Mouse (Mus musculus): Measurements from ENCODE around the gene Krt14. TPM values are rescaled to one million over a fixed set of nuclear protein-coding genes. Genes with fewer than 3 reads are reported as not detected.

Gene Krt14
- total and polyA plus RNA-seq, 3 experiments: not detected

- Histone ChIP-seq H3K36me3 (ENCODE audit: control insufficient read depth in 1 of 2, insufficient read depth in 2 of 2, low read length in 2 of 2) (no peaks in the 10 kb centered on the region), H3K79me2 (ENCODE audit: control insufficient read depth, insufficient read depth, low read length, poor library complexity) (no peaks in the 10 kb centered on the region), H3K9ac (ENCODE audit: control insufficient read depth, low read depth, low read length, poor library complexity, severe bottlenecking) (no peak within 1 kb of the TSS), H3K27ac (ENCODE audit: control insufficient read depth, low read depth, low read length) (no peak within 1 kb of the TSS), H3K9me3 (replicated peaks; ENCODE audit: insufficient read depth, low read length) (no peaks in the 10 kb centered on the region), H3K27me3 (ENCODE audit: control insufficient read depth in 1 of 2, insufficient read depth in 2 of 2, low read length in 2 of 2) (no peaks in the 10 kb centered on the region), H3K4me3 (ENCODE audit: control insufficient read depth in 1 of 2, insufficient read depth in 1 of 2, low read depth in 2 of 2, low read length in 2 of 2) (no peak within 1 kb of the TSS), H3K4me1 (ENCODE audit: control insufficient read depth in 1 of 2, insufficient read depth in 2 of 2, low read length in 2 of 2) (no peaks in the 10 kb centered on the region)
- no peak for DNase-seq (ENCODE audit: low read depth, low spot score)
- no peak for TF ChIP-seq TBP (IDR thresholded peaks at IDR 0.05; ENCODE audit: low read depth, low read length)
- TF ChIP-seq UBTF (IDR thresholded peaks at IDR 0.05; ENCODE audit: borderline replicate concordance, insufficient read depth, low read depth, low read length): no peak
- TF ChIP-seq POLR2A (IDR thresholded peaks at IDR 0.05; ENCODE audit: control insufficient read depth in 1 of 2, insufficient read depth in 1 of 2, low read depth in 1 of 2, low read length in 2 of 2, poor library complexity in 1 of 2): no peak
- no peak for TF ChIP-seq CTCF (IDR thresholded peaks at IDR 0.05 in 2 of 3, conservative IDR thresholded peaks at IDR 0.05 in 1 of 3; ENCODE audit: control insufficient read depth in 1 of 3, insufficient read depth in 1 of 3, low read depth in 2 of 3, low read length in 3 of 3, poor library complexity in 1 of 3, severe bottlenecking in 1 of 3)
- TF ChIP-seq RCOR1 (IDR thresholded peaks at IDR 0.05; ENCODE audit: low read depth, low read length): no peak
- no peak for TF ChIP-seq ZC3H11A (IDR thresholded peaks at IDR 0.05; ENCODE audit: low read depth, low read length)
- TF ChIP-seq NRF1 (IDR thresholded peaks at IDR 0.05; ENCODE audit: insufficient read depth, low read depth, low read length, poor library complexity, severe bottlenecking): no peak
- TF ChIP-seq POLR2AphosphoS2 (IDR thresholded peaks at IDR 0.05; ENCODE audit: low read length): no peak
These were observed 14.4 kb downstream of the Krt14 start, which contains the start of gene Krt9 for GRCm38 (mm10) chr11:100192992-100193391. TSS of gene Krt9 (minus strand) at chr11:100193246.

GRCm38 (mm10) chr11:100191820-100192219 is 15.5 kb downstream of the Krt14 start:
- DNase-seq (ENCODE audit: low read depth, low spot score): no peak
- Histone ChIP-seq H3K27me3 (ENCODE audit: control insufficient read depth in 1 of 2, insufficient read depth in 2 of 2, low read length in 2 of 2) (no peaks in the 10 kb centered on the region), H3K4me3 (ENCODE audit: control insufficient read depth in 1 of 2, insufficient read depth in 1 of 2, low read depth in 2 of 2, low read length in 2 of 2) (no peak overlapping the region), H3K9me3 (replicated peaks; ENCODE audit: insufficient read depth, low read length) (no peaks in the 10 kb centered on the region), H3K9ac (ENCODE audit: control insufficient read depth, low read depth, low read length, poor library complexity, severe bottlenecking) (no peak overlapping the region), H3K79me2 (ENCODE audit: control insufficient read depth, insufficient read depth, low read length, poor library complexity) (no peaks in the 10 kb centered on the region), H3K27ac (ENCODE audit: control insufficient read depth, low read depth, low read length) (no peak overlapping the region), H3K36me3 (ENCODE audit: control insufficient read depth in 1 of 2, insufficient read depth in 2 of 2, low read length in 2 of 2) (no peaks in the 10 kb centered on the region), H3K4me1 (ENCODE audit: control insufficient read depth in 1 of 2, insufficient read depth in 2 of 2, low read length in 2 of 2) (no peaks in the 10 kb centered on the region)
- TF ChIP-seq TCF12 (IDR thresholded peaks at IDR 0.05; ENCODE audit: low read depth, low read length) (no peak), EP300 (IDR thresholded peaks at IDR 0.05; ENCODE audit: low read depth in 1 of 2, low read length in 2 of 2) (no peak), RCOR1 (IDR thresholded peaks at IDR 0.05; ENCODE audit: low read depth, low read length) (no peak), ZNF384 (IDR thresholded peaks at IDR 0.05; ENCODE audit: low read depth, low read length) (no peak), RAD21 (IDR thresholded peaks at IDR 0.05; ENCODE audit: low read depth, low read length) (no peak)

DNA sequence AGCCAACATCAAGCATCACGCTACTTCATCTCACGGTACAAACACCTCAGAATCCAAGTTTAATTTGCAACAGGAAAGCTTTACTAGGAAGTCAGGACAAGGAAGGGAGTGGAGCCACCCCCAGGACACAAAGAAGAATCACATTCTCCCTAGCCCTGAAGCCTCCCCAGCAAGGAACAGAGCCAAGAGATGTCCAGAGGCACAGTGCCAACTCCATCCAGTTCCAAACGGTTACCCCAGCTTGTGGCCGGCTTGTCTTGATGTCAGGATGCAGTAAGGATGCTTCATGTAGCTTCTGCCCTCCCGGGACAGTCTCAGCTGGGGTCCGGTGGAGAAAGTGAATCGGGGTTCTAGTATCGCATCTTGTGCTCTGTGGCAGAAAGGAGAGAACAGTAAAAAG is 20.6 kb downstream of the Krt14 start:
- no peak overlapping the region for H3K4me3 ChIP-seq (ENCODE audit: control insufficient read depth in 1 of 2, insufficient read depth in 1 of 2, low read depth in 2 of 2, low read length in 2 of 2)
- no peak overlapping the region for H3K27ac ChIP-seq (ENCODE audit: control insufficient read depth, low read depth, low read length)
- TF ChIP-seq ETS1 (IDR thresholded peaks at IDR 0.05; ENCODE audit: low read depth, low read length) (no peak), KAT2A (conservative IDR thresholded peaks at IDR 0.05; ENCODE audit: low read depth, low read length) (no peak), POLR2AphosphoS2 (IDR thresholded peaks at IDR 0.05; ENCODE audit: low read length) (no peak), NELFE (IDR thresholded peaks at IDR 0.05; ENCODE audit: low read depth, low read length) (no peak), CHD2 (IDR thresholded peaks at IDR 0.05; ENCODE audit: low read length) (no peak), MAFK (IDR thresholded peaks at IDR 0.05; ENCODE audit: borderline replicate concordance, low read depth, low read length) (no peak), CTCF (IDR thresholded peaks at IDR 0.05 in 2 of 3, conservative IDR thresholded peaks at IDR 0.05 in 1 of 3; ENCODE audit: control insufficient read depth in 1 of 3, insufficient read depth in 1 of 3, low read depth in 2 of 3, low read length in 3 of 3, poor library complexity in 1 of 3, severe bottlenecking in 1 of 3) (no peak), GATA1 (IDR thresholded peaks at IDR 0.05; ENCODE audit: low read depth, low read length) (no peak), POLR2AphosphoS5 (IDR thresholded peaks at IDR 0.05; ENCODE audit: borderline replicate concordance, low read depth, low read length) (no peak), ZKSCAN1 (IDR thresholded peaks at IDR 0.05; ENCODE audit: low read depth, low read length) (no peak), TAL1 (IDR thresholded peaks at IDR 0.05; ENCODE audit: low read length) (no peak), POLR2A (IDR thresholded peaks at IDR 0.05; ENCODE audit: control insufficient read depth in 1 of 2, insufficient read depth in 1 of 2, low read depth in 1 of 2, low read length in 2 of 2, poor library complexity in 1 of 2) (no peak), MEF2A (IDR thresholded peaks at IDR 0.05; ENCODE audit: extremely low read depth, insufficient replicate concordance, low read depth, low read length, poor library complexity, severe bottlenecking) (no peak), SMC3 (IDR thresholded peaks at IDR 0.05; ENCODE audit: low read depth, low read length) (no peak), JUND (IDR thresholded peaks at IDR 0.05; ENCODE audit: low read depth, low read length) (no peak), ZC3H11A (IDR thresholded peaks at IDR 0.05; ENCODE audit: low read depth, low read length) (no peak), MYB (IDR thresholded peaks at IDR 0.05; ENCODE audit: low read depth, low read length) (no peak), CHD1 (IDR thresholded peaks at IDR 0.05; ENCODE audit: low read depth, low read length) (no peak)
- no peak overlapping the region for H3K9ac ChIP-seq (ENCODE audit: control insufficient read depth, low read depth, low read length, poor library complexity, severe bottlenecking)
- no peaks in the 10 kb centered on the region for H3K79me2 ChIP-seq (ENCODE audit: control insufficient read depth, insufficient read depth, low read length, poor library complexity)
- H3K27me3 ChIP-seq (ENCODE audit: control insufficient read depth in 1 of 2, insufficient read depth in 2 of 2, low read length in 2 of 2): no peaks in the 10 kb centered on the region
- no peaks in the 10 kb centered on the region for H3K36me3 ChIP-seq (ENCODE audit: control insufficient read depth in 1 of 2, insufficient read depth in 2 of 2, low read length in 2 of 2)
- no peaks in the 10 kb centered on the region for H3K9me3 ChIP-seq (replicated peaks; ENCODE audit: insufficient read depth, low read length)
- DNase-seq (ENCODE audit: low read depth, low spot score): no peak
- no peaks in the 10 kb centered on the region for H3K4me1 ChIP-seq (ENCODE audit: control insufficient read depth in 1 of 2, insufficient read depth in 2 of 2, low read length in 2 of 2)

Measured in MEL (cell line).